Mouse (Mus musculus): Measurements from ENCODE around the gene Slc22a18.

DNA sequence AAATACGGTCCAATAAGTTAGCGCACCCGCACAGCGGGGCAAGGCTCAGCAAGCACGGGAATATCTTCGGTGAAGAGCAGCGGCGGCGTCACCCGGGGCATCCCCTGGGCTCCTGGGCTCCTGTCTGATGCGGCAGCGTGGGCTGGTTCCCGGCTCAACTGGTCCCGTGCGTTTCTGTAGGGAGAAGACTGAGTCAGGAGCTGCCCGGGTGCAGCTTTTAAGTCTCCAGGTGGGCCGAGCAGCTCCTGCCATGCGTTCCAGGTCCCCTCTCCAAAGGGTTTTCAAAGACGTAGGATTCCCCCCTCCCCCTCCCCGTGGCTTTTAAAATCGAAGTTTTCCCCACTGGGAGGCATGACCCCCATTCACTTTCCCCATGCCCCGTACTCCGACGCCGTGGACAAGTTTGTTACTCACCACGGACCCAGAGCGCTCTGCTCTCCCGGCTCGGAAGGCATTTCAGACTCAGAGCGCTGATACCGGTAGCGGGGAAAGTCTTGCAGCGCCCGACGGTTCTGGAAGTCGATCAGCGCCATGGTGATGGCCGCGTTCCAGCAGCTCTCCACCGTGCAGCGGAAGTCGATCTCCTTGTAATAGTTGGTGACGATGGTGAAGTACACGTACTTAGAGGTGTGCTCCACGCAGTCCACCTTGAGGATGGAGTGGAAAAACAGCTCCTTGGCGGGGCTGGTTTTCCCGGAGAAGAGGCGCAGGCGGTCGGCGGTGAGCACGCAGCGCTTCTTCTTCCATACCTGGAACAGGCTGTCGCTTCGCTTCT is 28.3 kb downstream of the Slc22a18 start:
- TF ChIP-seq CTCF (IDR thresholded peaks at IDR 0.05; ENCODE audit: low read depth) (no peak), EP300 (IDR thresholded peaks at IDR 0.05; ENCODE audit: low read depth) (no peak)

All from liver, embryonic 14.5 days (tissue).